Mouse (Mus musculus): ENCODE measurements at regions not wholly inside any gene's neighbourhood (a gene's known extent, or its start where the extent isn't known, plus 50 kb on each side); places are given as distances from the start of the nearest gene placed in this dataset.
A peak's percentile ranks its signal among the peaks of the same experiment; 100 is the strongest.

- H3K4me1 ChIP-seq (ENCODE audit: control insufficient read depth, insufficient read depth, low read length) = no peaks in the 10 kb centered on the region
- H3K4me3 ChIP-seq (ENCODE audit: control insufficient read depth, low read depth, low read length) = no peak overlapping the region
- no peaks in the 10 kb centered on the region for H3K27me3 ChIP-seq (ENCODE audit: control insufficient read depth, insufficient read depth, low read length)
- no peaks in the 10 kb centered on the region for H3K36me3 ChIP-seq (ENCODE audit: control insufficient read depth, insufficient read depth, low read length)
- H3K27ac ChIP-seq (ENCODE audit: control insufficient read depth, insufficient read depth, low read depth, low read length) = no peak overlapping the region
- TF ChIP-seq CTCF (IDR thresholded peaks at IDR 0.05; ENCODE audit: control insufficient read depth, insufficient read depth, insufficient replicate concordance, low read depth, low read length) (no peak), POLR2A (IDR thresholded peaks at IDR 0.05; ENCODE audit: control insufficient read depth, low read depth, low read length) (no peak)
These were observed 2203.5 kb upstream of the Gm7489 start for GRCm38 (mm10) chr15:51681191-51681590.

DNA sequence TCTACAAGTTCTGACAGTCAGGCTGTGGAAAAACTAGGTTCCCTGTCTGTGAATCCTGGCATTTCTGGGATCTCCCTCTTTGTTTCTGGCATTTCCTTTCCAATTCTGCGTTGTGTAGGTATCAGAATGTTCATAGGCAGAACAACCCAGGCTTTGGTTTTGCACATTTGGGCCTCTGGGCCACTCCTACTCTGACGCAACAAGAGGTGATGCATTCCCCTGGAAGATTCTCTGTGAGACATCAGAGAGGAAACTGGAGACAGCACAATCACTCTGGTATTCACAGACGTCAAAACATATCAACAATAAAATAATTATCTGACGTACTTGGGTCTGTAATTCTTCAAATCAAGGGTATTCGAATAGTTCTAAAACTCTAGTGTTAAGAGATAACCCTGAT lies 2202.4 kb upstream of the Gm7489 start:
- Histone ChIP-seq H3K4me3 (ENCODE audit: control insufficient read depth, low read depth, low read length) (no peak overlapping the region), H3K27ac (ENCODE audit: control insufficient read depth, insufficient read depth, low read depth, low read length) (no peak overlapping the region), H3K27me3 (ENCODE audit: control insufficient read depth, insufficient read depth, low read length) (no peaks in the 10 kb centered on the region), H3K4me1 (ENCODE audit: control insufficient read depth, insufficient read depth, low read length) (no peaks in the 10 kb centered on the region), H3K36me3 (ENCODE audit: control insufficient read depth, insufficient read depth, low read length) (no peaks in the 10 kb centered on the region)
- TF ChIP-seq CTCF (IDR thresholded peaks at IDR 0.05; ENCODE audit: control insufficient read depth, insufficient read depth, insufficient replicate concordance, low read depth, low read length) (no peak), POLR2A (IDR thresholded peaks at IDR 0.05; ENCODE audit: control insufficient read depth, low read depth, low read length) (no peak)

- Histone ChIP-seq H3K4me3 (ENCODE audit: control insufficient read depth, low read depth, low read length) (no peak overlapping the region), H3K4me1 (ENCODE audit: control insufficient read depth, insufficient read depth, low read length) (no peaks in the 10 kb centered on the region), H3K27me3 (ENCODE audit: control insufficient read depth, insufficient read depth, low read length) (no peaks in the 10 kb centered on the region), H3K27ac (ENCODE audit: control insufficient read depth, insufficient read depth, low read depth, low read length) (no peak overlapping the region), H3K36me3 (ENCODE audit: control insufficient read depth, insufficient read depth, low read length) (no peaks in the 10 kb centered on the region)
- TF ChIP-seq POLR2A (IDR thresholded peaks at IDR 0.05; ENCODE audit: control insufficient read depth, low read depth, low read length) = no peak
- no peak for TF ChIP-seq CTCF (IDR thresholded peaks at IDR 0.05; ENCODE audit: control insufficient read depth, insufficient read depth, insufficient replicate concordance, low read depth, low read length)
These were observed 2197.6 kb upstream of the Gm7489 start for GRCm38 (mm10) chr15:51687007-51687540.

DNA sequence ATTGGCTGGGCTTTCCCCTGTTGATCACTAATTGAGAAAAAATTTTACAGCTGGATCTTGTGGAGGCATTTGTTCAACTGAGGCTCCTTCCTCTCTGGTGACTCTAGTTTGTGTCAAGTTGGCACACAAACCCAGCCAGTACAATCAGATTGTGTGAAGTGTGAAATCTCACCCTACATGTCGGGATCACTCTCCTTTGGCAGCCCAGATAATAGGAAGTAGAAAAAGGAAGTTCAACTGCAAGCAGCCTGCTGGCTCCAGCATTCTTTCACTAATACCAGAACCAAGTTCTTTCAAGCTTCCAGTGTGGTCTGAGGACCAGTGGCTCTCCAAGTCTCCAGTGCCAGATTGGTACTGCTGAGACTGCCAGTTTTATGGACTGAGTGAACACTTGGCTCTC lies 2195.2 kb upstream of the Gm7489 start:
- H3K4me1 ChIP-seq (ENCODE audit: control insufficient read depth, insufficient read depth, low read length) = no peaks in the 10 kb centered on the region
- no peak overlapping the region for H3K4me3 ChIP-seq (ENCODE audit: control insufficient read depth, low read depth, low read length)
- TF ChIP-seq POLR2A (IDR thresholded peaks at IDR 0.05; ENCODE audit: control insufficient read depth, low read depth, low read length) (no peak), CTCF (IDR thresholded peaks at IDR 0.05; ENCODE audit: control insufficient read depth, insufficient read depth, insufficient replicate concordance, low read depth, low read length) (no peak)
- no peaks in the 10 kb centered on the region for H3K36me3 ChIP-seq (ENCODE audit: control insufficient read depth, insufficient read depth, low read length)
- H3K27ac ChIP-seq (ENCODE audit: control insufficient read depth, insufficient read depth, low read depth, low read length) = no peak overlapping the region
- H3K27me3 ChIP-seq (ENCODE audit: control insufficient read depth, insufficient read depth, low read length) = no peaks in the 10 kb centered on the region

DNA sequence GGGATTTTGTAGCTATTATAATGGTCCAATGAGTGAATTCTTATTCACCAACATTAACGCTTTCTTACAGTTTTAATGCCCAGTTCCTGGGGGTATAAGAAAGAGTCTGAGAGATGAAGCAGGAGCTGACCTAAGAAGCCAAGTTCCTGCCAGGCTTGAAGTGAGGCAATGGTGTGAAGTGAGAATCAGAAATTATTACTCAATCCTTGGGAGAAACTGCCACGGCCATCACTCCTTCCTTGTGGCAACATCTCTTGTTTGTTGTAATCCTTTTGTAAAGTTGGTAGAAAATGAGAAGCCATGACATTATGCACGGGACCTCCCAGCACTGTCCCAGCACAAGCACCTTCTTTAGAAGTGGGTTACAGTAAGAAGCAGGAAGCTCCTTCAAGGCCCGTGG lies 2192.0 kb upstream of the Gm7489 start:
- Histone ChIP-seq H3K4me1 (ENCODE audit: control insufficient read depth, insufficient read depth, low read length) (no peaks in the 10 kb centered on the region), H3K27me3 (ENCODE audit: control insufficient read depth, insufficient read depth, low read length) (no peaks in the 10 kb centered on the region), H3K36me3 (ENCODE audit: control insufficient read depth, insufficient read depth, low read length) (no peaks in the 10 kb centered on the region), H3K27ac (ENCODE audit: control insufficient read depth, insufficient read depth, low read depth, low read length) (no peak overlapping the region), H3K4me3 (ENCODE audit: control insufficient read depth, low read depth, low read length) (no peak overlapping the region)
- TF ChIP-seq POLR2A (IDR thresholded peaks at IDR 0.05; ENCODE audit: control insufficient read depth, low read depth, low read length) = no peak
- TF ChIP-seq CTCF (IDR thresholded peaks at IDR 0.05; ENCODE audit: control insufficient read depth, insufficient read depth, insufficient replicate concordance, low read depth, low read length) = no peak

DNA sequence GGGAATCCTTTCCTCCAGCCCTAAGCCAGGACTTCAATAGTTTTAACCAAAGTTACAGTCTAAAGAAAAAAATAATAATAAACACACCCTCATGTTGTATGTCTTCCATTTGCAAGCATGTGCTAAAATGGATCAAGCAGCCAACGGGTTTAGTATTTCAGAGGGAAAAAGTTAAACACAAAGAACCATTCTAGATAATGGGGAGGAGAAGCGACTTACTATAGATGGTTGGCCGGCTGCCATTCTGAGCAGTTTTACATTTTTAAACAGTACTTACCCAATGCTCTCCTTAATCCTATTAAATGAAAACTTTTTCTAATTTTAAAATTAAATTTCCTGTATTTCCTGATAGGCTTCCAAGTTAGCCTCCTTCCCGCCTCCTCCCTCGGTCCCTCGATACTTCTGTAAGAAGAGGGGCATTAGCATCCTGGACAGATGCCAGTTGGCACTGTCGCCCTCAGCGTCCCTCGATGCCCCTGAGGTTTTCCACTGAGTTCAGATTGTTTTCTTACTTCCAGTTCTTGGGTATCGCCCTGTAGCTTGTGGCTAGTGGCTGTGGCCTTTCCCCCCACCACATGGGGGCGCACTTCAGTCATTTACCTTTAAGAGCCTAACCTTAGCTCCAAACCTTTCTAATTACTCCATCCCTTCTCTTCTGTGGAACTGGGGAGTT lies 2188.2 kb upstream of the Gm7489 start:
- TF ChIP-seq POLR2A (IDR thresholded peaks at IDR 0.05; ENCODE audit: control insufficient read depth, low read depth, low read length) = no peak
- TF ChIP-seq CTCF (IDR thresholded peaks at IDR 0.05; ENCODE audit: control insufficient read depth, insufficient read depth, insufficient replicate concordance, low read depth, low read length) = peak; percentile 68; the same call in 1 of the 2 replicates
- Histone ChIP-seq H3K4me1 (ENCODE audit: control insufficient read depth, insufficient read depth, low read length) (no peaks in the 10 kb centered on the region), H3K27ac (ENCODE audit: control insufficient read depth, insufficient read depth, low read depth, low read length) (no peak overlapping the region), H3K36me3 (ENCODE audit: control insufficient read depth, insufficient read depth, low read length) (no peaks in the 10 kb centered on the region), H3K4me3 (ENCODE audit: control insufficient read depth, low read depth, low read length) (no peak overlapping the region), H3K27me3 (ENCODE audit: control insufficient read depth, insufficient read depth, low read length) (no peaks in the 10 kb centered on the region)

- Histone ChIP-seq H3K27me3 (ENCODE audit: control insufficient read depth, insufficient read depth, low read length) (no peaks in the 10 kb centered on the region), H3K4me3 (ENCODE audit: control insufficient read depth, low read depth, low read length) (no peak overlapping the region), H3K4me1 (ENCODE audit: control insufficient read depth, insufficient read depth, low read length) (no peaks in the 10 kb centered on the region), H3K27ac (ENCODE audit: control insufficient read depth, insufficient read depth, low read depth, low read length) (no peak overlapping the region), H3K36me3 (ENCODE audit: control insufficient read depth, insufficient read depth, low read length) (no peaks in the 10 kb centered on the region)
- TF ChIP-seq POLR2A (IDR thresholded peaks at IDR 0.05; ENCODE audit: control insufficient read depth, low read depth, low read length) (no peak), CTCF (IDR thresholded peaks at IDR 0.05; ENCODE audit: control insufficient read depth, insufficient read depth, insufficient replicate concordance, low read depth, low read length) (no peak)
These were observed 2180.5 kb upstream of the Gm7489 start for GRCm38 (mm10) chr15:51704198-51704597.

All from testis, adult 2 months (tissue).